Mouse (Mus musculus) monocyte, adult 2 months (primary cell): ENCODE measurements around the gene Tas2r134.

ENCODE experiments used
- DNase-seq, 2 experiments: peaks; one replicate each; pipeline ENCODE4 v3.0.0; 2022; ENCODE audit warnings: low spot score in 2 of 2, low read depth in 1 of 2

Tas2r134 gene

DNA sequence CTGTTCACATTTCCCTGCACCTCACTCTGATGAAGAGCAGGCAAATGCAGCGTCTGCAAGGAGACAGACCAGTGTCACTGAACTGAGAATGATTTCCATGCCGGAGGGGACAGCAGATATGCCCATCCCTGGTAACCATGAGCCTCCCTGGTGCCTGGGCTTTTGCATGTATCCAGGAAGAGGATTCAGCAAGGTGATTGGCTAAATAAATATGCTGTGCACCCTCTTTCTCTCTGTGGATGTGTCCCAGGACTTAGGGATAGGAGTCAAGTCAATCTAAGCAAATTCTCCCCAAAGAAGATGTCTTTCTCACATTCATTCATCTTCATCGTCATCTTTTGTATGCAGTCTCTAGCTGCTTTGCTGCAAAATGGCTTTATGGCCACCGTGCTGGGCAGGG, at the start of gene Tas2r134:
Gene Tas2r134, plus strand, starts transcription at position 301 of the 400 bp plus-strand sequence.
- DNase-seq = no peak

DNA sequence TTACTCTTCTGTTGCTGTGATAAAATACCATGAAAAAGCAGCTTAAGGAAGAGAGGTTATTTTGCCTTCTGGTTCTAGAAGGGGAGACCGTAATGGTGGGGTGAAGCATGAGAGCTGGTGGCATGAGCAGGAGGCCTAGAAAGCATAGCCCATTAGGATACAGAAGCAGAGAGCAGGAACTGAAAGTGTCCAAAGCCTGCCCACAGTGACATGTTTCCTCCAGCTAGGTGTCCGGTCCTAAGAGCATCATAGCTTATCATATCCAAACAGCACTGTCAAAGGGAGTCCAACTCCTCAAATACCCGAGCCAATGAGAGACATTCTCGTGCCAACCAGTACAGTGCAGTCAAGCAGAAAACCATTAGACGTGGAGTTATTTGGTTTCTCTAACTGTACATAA, 47.5 kb upstream of the Tas2r134 start:
- no peak for DNase-seq

DNA sequence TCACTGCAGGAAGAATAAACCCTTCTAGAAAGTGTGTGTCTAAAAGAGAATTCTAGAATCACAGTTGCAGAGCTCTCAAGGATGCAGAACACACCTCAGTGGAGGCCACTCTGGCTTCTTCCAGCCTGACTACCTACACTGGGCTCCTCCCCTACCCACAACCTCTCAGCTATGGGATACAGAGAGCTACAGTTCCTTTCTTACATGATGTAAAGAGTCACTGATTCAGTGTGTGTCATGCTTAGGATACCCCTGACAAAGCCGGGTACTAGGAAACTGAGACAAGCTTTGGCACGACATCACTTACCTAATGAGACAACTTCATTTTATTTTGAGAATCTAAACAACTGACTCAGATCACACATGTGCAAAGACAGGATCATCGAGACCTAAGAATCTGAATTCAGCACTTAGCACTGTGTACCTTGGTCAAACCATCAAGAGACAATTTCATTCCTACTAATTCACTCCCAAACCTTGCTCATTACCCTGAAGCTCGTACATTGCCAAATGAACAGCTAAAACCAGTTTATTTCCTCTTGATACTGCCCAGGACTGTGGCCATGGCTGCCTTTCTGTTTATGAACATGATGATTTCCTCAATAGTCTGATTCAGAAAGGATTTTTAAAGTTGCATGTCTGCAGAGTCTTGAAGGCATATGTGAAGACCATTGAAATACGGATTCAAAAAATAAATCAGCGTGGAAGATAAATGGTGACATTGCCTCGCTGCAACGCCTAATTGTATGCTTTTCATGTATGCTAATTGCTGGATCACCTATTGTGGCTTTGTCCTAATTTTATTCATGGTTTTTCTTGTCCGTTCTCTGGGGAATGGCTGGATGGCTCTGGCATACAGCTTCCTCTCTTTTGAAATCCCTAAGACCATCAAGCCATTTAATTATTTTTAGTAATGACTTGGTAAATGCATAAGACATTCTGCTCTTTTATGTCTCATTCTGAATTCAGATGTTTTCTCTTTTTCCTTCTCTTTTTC, 43.0 kb upstream of the Tas2r134 start:
- DNase-seq = no peak

DNA sequence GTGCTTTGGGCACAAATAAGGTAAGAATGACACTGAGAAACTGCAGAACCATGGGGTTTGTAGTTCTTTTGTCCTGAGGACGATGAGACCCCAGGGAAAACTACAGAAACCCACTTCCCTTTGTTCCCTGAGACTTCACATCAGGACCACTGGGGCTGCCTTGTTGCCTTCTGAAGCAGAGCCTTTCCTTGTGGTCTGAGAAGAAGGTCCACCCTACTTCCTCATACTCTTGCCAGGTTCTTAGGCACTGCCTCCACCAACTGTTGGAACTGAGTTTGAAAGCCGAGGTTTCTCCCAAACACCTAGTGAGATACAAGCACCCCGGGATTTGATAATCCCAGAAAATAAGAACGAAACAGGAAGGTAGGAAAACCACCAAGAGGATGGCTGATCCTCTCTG, 39.0 kb upstream of the Tas2r134 start:
- no peak for DNase-seq

DNA sequence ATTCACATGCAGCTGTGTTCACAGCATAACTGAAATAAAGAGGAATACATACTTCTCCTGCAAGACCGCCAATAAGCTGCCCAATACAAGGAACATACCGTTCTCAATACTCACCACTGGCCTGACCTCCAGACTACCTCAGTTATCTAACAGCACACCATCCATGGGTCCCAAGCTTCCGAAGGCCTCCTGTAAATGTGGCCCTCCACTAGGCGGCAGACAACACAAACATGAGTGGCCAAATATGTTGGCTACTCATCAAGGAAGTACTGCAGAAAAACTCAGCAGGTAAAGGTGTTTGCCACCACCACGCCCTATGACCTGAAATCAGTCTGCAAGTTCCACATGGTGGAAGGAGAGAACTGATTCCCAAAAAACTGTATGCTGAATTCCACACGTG, 38.4 kb upstream of the Tas2r134 start:
- DNase-seq = no peak

DNA sequence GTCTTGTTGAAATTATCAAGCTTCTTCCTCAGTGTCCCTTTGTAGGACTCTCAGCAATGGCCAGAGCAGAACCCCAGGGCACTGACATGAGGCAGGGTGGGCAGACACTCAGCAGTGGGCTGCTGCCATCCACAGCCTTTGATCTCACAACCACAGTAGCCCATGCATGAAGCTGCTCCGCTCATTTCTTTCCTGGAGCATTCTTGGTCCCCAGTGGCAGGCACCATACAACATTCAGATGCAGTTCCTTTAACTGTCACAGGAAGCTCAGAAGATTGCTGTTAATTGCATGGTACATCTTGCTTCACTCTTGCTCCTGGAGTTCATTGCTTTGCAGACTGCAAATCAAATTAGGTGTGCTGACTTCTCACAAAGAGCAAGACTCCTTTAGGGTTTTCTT, 37.7 kb upstream of the Tas2r134 start:
- no peak for DNase-seq

DNA sequence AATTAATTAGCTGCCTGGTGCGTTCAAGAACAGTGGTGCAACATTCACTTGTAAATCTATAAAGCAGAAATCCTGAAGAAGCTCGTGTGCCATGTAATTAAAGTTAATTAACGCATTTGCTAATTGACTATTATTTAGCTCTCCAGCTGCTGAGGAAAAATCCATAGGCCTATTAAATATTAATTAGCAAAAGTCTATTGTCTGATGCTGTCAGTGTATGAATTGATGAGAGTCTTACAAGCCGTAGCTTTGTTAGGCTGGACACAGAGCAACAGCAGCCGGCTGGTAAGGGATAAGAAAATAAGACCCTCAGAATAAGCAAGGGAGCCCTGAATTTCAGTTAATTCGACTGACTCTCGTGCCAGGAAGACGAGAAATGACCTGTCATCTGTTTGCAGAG, 37.0 kb upstream of the Tas2r134 start:
- no peak for DNase-seq

DNA sequence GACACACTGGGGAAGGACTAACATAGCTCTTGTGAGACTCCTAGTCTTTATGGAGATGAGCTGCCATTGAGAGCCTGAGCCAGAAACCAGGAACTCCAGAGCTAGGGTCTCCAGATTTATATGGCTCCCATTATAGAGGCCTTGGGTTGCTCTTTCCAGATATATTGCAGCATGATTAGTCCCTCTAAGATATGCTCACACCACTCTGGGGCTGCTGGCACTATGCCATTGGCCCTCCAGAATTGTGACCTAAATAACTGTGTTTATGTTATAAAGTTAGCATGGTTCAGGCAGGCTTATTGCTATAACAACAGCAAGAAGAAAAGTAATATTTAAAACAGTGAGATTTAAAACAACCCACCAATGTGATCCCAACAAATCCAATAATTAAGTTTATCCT, 35.2 kb upstream of the Tas2r134 start:
- DNase-seq = no peak

DNA sequence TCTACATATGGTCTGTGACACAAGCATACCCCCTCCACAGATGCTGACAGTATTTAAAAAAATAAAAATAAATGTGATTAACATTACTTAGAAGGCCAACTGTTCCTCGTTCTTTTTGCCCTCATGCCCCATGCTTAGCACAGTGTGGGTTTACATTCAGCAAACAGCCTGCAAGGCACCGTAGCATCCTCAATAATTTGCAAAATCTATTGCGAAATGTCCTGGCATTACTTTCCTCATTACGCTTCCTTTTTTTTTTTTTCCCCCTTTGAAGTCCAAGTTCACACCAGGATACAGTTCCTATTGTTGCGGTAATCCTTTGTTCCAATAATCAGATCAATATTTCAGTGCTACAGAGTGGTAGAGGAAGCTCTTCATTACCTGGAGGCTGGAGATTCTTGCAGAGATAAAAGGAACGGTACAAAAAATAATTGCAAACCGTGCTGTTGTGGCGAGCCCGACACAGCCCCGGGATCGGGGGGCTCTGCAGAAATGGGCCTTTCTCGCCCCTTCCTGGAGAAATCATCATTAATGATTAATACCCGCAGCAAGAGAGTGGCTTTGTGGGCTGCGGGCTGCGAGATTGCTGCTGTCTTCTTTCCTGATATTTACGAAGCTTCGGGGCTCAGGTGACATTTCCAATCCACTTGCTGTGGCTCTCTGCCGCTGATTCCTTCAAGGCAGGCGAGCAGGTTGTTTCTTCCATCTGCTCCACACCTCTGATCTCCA, 27.7 kb upstream of the Tas2r134 start:
- no peak for DNase-seq

DNA sequence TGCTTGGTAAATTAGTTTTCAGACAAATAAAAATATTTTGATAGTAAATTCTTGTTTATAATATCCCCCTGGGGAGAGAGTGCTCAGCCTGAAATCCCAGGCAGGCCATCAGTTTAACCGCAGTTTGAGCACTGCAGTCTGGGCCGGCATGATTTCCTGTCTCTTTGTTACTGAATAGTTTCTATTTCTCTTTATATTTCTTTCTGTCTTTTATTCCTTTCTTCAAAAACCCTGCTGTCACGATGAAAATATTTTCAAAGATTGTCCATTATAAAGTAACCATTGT, 27.2 kb upstream of the Tas2r134 start:
- no peak for DNase-seq

DNA sequence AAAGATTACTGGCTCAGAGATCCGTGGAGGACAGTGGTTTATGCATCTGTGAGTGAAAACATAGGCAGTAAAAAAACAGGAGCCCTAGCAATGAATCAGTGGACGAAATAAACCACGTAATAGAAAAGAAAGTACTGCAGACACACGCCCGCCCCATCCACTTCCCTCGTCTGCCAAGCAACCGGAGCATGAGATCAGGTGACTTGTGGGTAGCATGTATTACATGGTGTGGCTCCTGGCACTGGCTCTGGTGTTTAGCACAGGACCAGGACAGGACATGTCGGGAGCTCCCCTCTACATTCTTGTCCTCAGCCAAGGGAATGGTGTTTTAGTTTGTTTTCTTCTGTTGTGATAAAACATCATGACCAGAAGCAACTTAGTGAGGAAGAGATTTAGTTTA, 26.4 kb upstream of the Tas2r134 start:
- no peak for DNase-seq

DNA sequence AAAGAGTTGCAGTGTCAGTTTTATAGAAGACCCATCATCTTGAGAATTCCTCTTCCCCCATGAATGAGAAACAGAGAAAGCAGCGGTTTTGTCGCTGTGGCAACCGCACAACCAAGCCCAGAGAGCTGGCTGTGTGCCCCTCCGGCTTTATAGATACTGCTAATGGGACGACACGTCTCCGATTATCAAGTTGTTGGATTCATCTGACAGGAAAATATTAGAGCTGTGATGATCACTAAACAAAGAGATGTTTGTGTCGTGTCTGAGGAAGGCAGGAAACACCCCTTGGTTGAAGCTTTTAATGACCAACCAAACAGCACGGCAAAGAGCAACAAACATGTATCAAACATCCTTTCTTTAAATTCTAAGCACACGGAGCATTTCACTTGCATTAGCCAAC, 17.0 kb upstream of the Tas2r134 start:
- no peak for DNase-seq

DNA sequence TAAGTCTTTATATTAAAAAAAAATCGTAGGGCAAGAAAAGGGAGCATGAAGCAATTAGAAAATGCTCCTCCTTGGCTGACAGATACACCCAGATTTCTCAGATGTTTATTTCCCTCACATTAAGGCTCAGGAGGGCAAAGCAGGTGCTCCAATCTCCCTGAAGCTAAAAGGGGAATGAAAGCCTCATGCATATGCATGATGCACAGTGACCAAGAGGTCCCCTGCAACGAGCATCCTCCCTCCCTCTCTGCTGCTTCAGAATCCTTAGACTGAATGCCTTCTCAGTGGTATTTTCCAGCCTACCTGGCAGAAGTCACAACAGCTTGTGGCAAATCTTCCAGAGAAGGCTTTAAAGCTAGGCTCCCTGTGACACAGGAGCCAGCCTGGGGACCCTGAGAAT, 16.4 kb upstream of the Tas2r134 start:
- DNase-seq = no peak

DNA sequence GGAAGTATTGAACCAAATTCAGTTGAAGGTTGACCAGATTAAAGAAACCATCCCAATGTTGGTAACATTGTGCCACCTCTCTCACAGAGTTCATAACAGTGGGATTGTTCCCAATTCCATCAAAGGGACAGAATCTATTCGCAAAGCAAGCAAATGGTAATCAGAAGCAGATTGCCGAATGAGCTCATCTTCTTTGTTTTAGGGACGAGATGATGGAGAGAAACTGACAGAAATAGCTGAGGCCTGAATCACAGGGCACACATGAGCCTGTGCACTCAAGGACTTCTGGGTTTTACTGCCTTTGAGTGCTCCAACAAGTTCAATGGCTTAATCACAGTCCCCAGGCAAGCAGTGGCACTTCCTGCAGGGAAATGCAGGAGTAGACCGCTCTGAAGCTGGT, 13.6 kb upstream of the Tas2r134 start:
- DNase-seq = no peak

DNA sequence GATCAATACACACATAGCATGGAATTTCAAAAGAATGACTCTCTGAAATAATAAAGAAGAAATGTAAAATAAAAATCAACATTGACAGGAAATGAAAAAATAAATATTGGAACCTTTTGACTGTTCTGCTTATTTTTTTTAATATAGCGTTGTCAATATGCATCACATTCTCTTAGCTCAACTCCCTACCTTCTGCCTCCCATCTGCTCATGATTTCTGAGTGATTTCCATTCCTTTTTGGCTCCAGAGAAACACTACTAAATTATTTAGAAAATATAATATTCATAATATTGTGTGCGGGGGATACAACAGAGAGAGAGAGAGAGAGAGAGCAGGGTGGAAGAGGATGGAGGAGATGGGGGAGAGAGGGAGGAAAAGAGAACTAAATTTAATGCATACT, 5.4 kb upstream of the Tas2r134 start:
- no peak for DNase-seq

DNA sequence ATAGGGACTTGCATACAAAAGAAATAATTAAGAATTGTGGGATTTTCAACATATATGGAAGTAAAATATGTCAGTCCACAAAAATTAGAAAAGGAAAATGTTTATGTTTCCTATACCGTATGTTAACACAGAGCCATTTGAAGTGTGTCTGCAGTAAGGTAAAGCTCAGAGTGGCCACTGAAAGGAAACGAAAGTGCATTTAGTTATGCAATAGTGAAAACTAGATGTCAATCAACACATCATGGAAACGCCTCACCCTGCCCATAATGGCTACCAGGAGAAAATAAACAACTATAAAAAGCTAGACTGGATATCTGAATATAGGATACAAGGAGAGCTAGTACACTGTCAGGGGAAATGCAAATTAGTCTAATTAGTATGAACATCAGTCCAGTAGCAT, 1.3 kb upstream of the Tas2r134 start:
- DNase-seq = no peak

DNA sequence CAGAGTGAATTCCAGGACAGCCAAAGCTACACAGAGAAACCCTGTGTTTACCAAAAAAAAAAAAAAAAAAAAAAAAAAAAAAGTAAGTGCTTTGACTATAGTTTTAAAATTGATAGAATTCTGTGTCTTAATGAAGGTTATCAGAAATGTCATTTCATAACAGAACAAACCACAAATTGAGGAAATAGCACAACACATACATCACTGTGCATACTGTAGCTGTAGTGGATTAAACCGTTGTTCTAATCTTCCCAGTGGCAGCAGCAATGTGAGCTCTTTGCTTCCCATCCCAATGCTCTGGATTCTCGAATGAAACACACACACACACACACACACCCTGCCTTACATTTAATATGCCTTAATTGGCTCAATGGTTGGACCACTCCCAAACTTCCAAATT, 4.1 kb downstream of the Tas2r134 start:
- DNase-seq = no peak

DNA sequence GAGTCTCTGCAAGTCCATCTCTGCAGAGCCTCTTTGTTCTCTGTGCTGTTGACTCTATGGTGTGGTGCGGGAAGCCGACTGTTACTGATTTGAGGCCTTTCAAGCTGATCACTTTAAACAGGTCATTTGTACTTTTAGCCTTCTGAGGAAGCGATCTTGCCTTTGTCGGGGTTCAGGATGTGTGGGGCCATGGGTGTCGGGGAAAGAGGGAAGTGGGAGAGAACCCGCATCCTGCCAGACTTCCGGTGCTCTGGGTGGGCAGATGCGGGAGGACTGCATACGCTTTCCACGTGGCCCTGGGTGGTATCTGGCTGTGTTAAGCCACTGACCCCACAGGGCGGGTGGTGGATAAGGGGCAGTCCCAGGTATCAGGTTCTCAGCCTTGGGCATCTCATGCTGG, 10.4 kb downstream of the Tas2r134 start:
- no peak for DNase-seq

DNA sequence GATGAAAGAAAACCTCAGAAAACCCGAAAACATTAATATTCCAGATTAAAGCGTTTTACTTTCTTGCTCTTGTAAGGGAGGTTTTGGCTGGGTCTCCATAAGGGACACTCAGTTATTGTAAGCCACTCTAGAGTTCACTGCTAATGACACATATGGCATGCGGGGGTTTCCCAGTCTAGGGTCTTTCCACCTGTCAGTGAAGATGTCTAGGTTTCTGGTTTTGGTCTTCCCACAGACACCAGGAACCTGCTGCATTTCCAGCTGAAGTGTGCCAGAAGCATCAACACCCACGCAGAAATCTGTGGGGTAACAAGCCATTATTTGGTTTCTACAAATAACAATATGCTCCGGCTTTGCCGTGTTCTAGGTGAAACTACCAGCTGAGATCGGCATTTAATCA, 14.3 kb downstream of the Tas2r134 start:
- DNase-seq = no peak

DNA sequence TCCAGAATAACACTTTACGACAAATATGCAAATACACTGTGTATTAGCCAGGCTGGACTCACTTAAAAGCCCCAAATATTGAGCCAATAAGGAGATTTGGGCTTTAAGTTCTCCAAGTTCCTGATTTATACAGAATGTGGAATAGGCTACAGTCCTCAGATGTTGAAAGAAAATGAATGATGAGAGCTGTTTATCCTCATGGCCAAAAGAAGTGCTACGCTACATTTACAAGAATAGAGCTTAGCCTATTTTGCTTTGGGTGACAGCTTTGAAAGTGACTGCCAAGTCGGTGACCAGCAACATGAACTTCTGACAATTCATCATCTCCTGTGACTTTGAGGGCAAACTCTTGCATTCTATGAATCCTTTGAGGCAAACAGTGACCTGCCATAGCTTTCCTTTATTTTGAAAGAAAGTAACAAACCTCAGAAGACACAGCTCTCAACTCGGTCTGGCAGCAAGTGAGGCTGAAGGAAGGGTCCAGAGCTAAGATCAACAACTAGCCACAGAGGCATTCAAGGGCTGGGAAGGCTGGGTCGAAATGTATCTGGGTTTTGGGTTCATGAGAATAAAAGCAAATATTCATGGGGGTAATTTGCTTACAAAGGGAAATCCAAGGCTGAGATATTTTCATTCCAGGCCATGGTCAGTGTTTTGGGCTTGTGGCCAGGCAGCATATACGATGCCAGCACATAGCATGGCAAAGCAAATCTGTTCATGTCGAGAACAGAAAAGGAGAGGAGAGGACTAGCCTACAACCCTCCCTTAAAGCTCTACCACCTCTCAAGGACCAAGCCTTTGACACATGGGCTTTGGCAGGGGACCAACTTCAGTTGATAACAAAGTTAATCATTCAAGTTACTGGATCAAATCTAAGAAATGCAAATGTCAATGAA, 16.2 kb downstream of the Tas2r134 start:
- DNase-seq = no peak

DNA sequence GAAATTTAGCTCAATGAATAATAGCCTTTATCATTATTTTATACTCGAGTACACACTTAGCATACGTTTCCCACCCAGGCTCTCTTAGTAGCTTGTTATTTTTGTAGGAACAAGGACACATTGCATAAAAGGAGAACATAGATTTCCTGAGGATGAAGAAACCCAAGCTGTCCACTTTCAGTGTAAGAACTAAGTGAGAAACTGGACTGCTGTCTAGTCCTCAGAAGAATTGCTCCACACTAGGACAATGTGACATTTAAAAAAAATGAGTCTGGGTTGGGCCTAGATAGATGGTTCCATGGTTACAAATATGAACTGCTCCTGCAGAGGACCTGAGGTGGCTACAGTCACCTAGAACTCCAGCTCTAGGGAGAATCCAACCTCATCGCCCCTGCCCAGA, 20.7 kb downstream of the Tas2r134 start:
- DNase-seq = no peak

DNA sequence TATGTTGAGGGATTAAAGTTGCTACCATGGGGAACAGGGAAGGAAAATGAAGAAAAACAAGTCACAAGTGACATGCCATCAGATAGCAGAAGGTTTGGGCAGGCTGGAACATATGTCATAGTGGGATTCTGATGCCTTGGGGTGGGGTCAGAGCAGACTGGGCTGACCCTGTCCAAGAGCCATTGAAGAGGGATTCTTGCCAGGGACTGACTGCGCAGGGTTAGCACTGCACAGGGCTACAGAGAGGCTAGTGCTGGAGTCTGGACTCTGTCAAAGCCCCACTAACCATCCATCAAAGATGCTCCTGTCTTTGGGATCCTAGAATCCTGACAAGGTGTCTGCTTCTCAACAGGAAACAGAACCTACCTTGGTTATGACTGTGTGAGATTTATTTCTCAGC, 22.6 kb downstream of the Tas2r134 start:
- no peak for DNase-seq
